Mouse (Mus musculus) cortical plate, adult 2 months (tissue): Measurements from ENCODE around the gene Mast4.

Experiments used
- CTCF ChIP-seq: fragments of 200-500 bp; IDR thresholded peaks from 2 replicates; pipeline ENCODE4 v1.5.1; 2011; ENCODE audit warnings: mild to moderate bottlenecking, control low read depth, low read length; ENCODE audit not compliant: insufficient read depth; ENCODE audit errors: extremely low read depth
- POLR2A ChIP-seq: fragments of 200-500 bp; IDR thresholded peaks from 2 replicates; pipeline ENCODE4 v1.6.1; 2011; ENCODE audit warnings: mild to moderate bottlenecking, low read length, control low read depth; ENCODE audit not compliant: insufficient read depth; ENCODE audit errors: extremely low read depth

DNA sequence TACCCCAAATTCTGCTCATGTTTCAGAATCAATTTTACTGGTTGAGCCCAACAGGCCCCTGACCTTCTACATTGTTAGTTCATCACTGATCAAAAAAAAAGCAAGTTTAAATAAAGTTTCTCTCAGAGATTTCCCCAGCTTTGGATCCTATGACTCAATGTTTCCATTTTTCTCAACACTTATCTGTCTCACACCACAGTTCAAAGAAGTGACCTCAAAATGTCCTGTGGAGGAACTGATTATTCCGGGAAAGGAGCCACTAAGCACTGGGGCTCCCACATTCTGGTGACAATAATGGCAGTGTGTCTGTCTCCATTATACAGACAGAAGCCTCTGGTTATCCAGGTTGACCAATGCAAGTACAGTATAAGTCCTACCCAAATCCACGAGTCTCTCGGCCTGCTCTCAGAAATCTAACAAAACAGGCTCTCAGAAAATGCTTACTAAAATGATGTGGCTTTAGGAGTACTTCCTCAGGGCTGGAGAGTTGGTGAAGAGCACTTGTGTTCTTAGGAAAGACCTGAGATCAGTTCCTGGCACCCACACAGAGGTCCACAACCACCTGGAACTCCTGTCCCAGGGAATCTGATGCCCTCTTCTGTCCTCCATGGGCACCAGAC, 319.1 kb downstream of the Mast4 start:
- no peak for TF ChIP-seq CTCF
- no peak for TF ChIP-seq POLR2A
